Mouse (Mus musculus) midbrain, postnatal 0 days (tissue): ENCODE measurements around the gene Cct7. TPM values are rescaled to one million over a fixed set of nuclear protein-coding genes. Genes with fewer than 3 reads are reported as not detected.
A peak's percentile ranks its signal among the peaks of the same experiment; 100 is the strongest.

Experiments used
- ATAC-seq: fragments of 200-750 bp; cut with Nextera tagmentation; 2 replicates; pipeline ENCODE4 v1.8.0; 2017; ENCODE audit warnings: moderate number of reproducible peaks, mild to moderate bottlenecking, moderate TSS enrichment, moderate library complexity; ENCODE audit not compliant: low FRiP score
- DNase-seq: peaks from one replicate; pipeline ENCODE4 v3.0.0-alpha.2; 2015; ENCODE audit warnings: low spot score
- H3K27ac ChIP-seq: fragments of 300-500 bp; sonication (generic); 2 replicates; pipeline ENCODE4 v1.5.1; 2014; ENCODE audit warnings: low read depth, mild to moderate bottlenecking, low read length, mixed read lengths
- H3K27me3 ChIP-seq: fragments of 300-500 bp; sonication (generic); 2 replicates; pipeline ENCODE4 v1.6.1; 2014; ENCODE audit warnings: low read length, control low read depth, mixed read lengths; ENCODE audit not compliant: insufficient read depth
- H3K36me3 ChIP-seq: fragments of 300-500 bp; sonication (generic); 2 replicates; pipeline ENCODE4 v1.6.1; 2014; ENCODE audit warnings: low read length, control low read depth, mixed read lengths; ENCODE audit not compliant: insufficient read depth
- H3K4me1 ChIP-seq: fragments of 300-500 bp; sonication (generic); 2 replicates; pipeline ENCODE4 v1.6.1; 2014; ENCODE audit warnings: mild to moderate bottlenecking, control low read depth, antibody characterized with exemption, low read length, mixed read lengths; ENCODE audit not compliant: insufficient read depth
- H3K4me2 ChIP-seq: fragments of 300-500 bp; sonication (generic); 2 replicates; pipeline ENCODE4 v1.6.1; 2014; ENCODE audit warnings: low read depth, mild to moderate bottlenecking, low read length, mixed read lengths; ENCODE audit not compliant: poor library complexity, severe bottlenecking
- H3K4me3 ChIP-seq: fragments of 300-500 bp; sonication (generic); 2 replicates; pipeline ENCODE4 v1.5.1; 2014; ENCODE audit warnings: low read depth, mild to moderate bottlenecking, low read length, moderate library complexity
- H3K9ac ChIP-seq: fragments of 300-500 bp; sonication (generic); replicated peaks from 2 replicates; pipeline ENCODE4 v1.6.1; 2014; ENCODE audit warnings: mild to moderate bottlenecking, low read length, moderate library complexity, mixed read lengths; ENCODE audit not compliant: poor library complexity, severe bottlenecking
- H3K9me3 ChIP-seq: fragments of 300-500 bp; sonication (generic); 2 replicates; pipeline ENCODE4 v1.6.1; 2016; ENCODE audit warnings: low read length, control low read depth
- CTCF ChIP-seq: IDR thresholded peaks from 2 replicates; pipeline ENCODE4 v1.5.1; 2016; ENCODE audit warnings: antibody characterized with exemption, mild to moderate bottlenecking
- WGBS: fragments of 180-500 bp; shearing (Covaris S2); extraction: QIAGEN DNeasy Blood & Tissue Kit; methylation state at CpG from one replicate; pipeline ENCODE4 v1.1.7; 2014; 5-methylcytosine and 5-hydroxymethylcytosine counted together
- polyA plus RNA-seq: library from polyadenylated mRNA; unstranded; fragments of >200 nt; fragmentation: Nextera tagmentation; extraction: Ambion mirVana; gene quantifications from 2 replicates; pipeline ENCODE4 v1.2.1, GENCODE M21; 2015
- total RNA-seq: library from RNA; depleted of rRNA; stranded (reverse); fragments of >200 nt; gene quantifications from 2 replicates; pipeline ENCODE4 v1.2.3, GENCODE M21; 2014

Gene Cct7
- total and polyA plus RNA-seq, 2 experiments from 2014 or later: 176 to 502 TPM

- Histone ChIP-seq H3K27ac (no peak overlapping the region), H3K27me3 (no peaks in the 10 kb centered on the region), H3K36me3 (no peaks in the 10 kb centered on the region), H3K4me2 (no peak overlapping the region), H3K4me1 (no peaks in the 10 kb centered on the region), H3K4me3 (no peak overlapping the region), H3K9ac (no peak overlapping the region), H3K9me3 (no peaks in the 10 kb centered on the region)
- ATAC-seq: no peak
- WGBS: 98% methylated on average over 3 of the region's 3 CpGs
- no peak for DNase-seq
- TF ChIP-seq CTCF: no peak
Observed at GRCm38 (mm10) chr6:85491606-85492005, 40.3 kb downstream of the Cct7 start.

GRCm38 (mm10) chr6:85496976-85497375 lies 45.7 kb downstream of the Cct7 start:
- no peak for TF ChIP-seq CTCF
- H3K36me3 ChIP-seq: no peaks in the 10 kb centered on the region
- H3K4me1 ChIP-seq: peaks cover 3% of the 10 kb centered on the region; the same call in 1 of the 2 replicates
- no peak overlapping the region for H3K4me3 ChIP-seq
- H3K4me2 ChIP-seq: no peak overlapping the region
- ATAC-seq (no peak), DNase-seq (no peak)
- H3K9ac ChIP-seq: no peak overlapping the region
- no peaks in the 10 kb centered on the region for H3K27me3 ChIP-seq
- H3K27ac ChIP-seq: no peak overlapping the region
- H3K9me3 ChIP-seq: no peaks in the 10 kb centered on the region

GRCm38 (mm10) chr6:85498147-85498546 lies 46.8 kb downstream of the Cct7 start:
- no peak for TF ChIP-seq CTCF
- Histone ChIP-seq H3K9ac (no peak overlapping the region), H3K36me3 (no peaks in the 10 kb centered on the region), H3K27ac (no peak overlapping the region), H3K4me1 (peaks cover 5% of the 10 kb centered on the region; the same call in 1 of the 2 replicates), H3K4me3 (no peak overlapping the region), H3K27me3 (no peaks in the 10 kb centered on the region), H3K9me3 (no peaks in the 10 kb centered on the region), H3K4me2 (no peak overlapping the region)
- ATAC-seq (no peak), DNase-seq (no peak)
- WGBS: 77% methylated on average over 9 of the region's 9 CpGs

- no peak for TF ChIP-seq CTCF
- no peak for DNase-seq
- no peak overlapping the region for H3K9ac ChIP-seq
- ATAC-seq: no peak
- H3K4me1 ChIP-seq: peaks cover 11% of the 10 kb centered on the region; the same call in 1 of the 2 replicates
- no peak overlapping the region for H3K4me2 ChIP-seq
- H3K4me3 ChIP-seq: no peak overlapping the region
- no peaks in the 10 kb centered on the region for H3K9me3 ChIP-seq
- no peaks in the 10 kb centered on the region for H3K36me3 ChIP-seq
- H3K27me3 ChIP-seq: no peaks in the 10 kb centered on the region
- H3K27ac ChIP-seq: no peak overlapping the region
- WGBS: 89% methylated on average over 1 of the region's 1 CpGs
Observed at GRCm38 (mm10) chr6:85500416-85500815, 49.1 kb downstream of the Cct7 start.

GRCm38 (mm10) chr6:85501571-85502102 lies 50.3 kb downstream of the Cct7 start:
- peak; percentile 18; the same call in 1 of the 2 replicates for ATAC-seq
- Histone ChIP-seq H3K27ac (peak overlapping the region; percentile 94), H3K27me3 (no peaks in the 10 kb centered on the region), H3K9me3 (no peaks in the 10 kb centered on the region), H3K9ac (peak overlapping the region; percentile 94), H3K4me1 (peaks cover 11% of the 10 kb centered on the region; the same call in 1 of the 2 replicates), H3K4me3 (peak overlapping the region; percentile 75), H3K4me2 (peak overlapping the region; percentile 76), H3K36me3 (no peaks in the 10 kb centered on the region)
- peak; percentile 50 for TF ChIP-seq CTCF
- DNase-seq: no peak
- 3% methylated on average over 6 of the region's 6 CpGs for WGBS

GRCm38 (mm10) chr6:85502103-85502910 lies 51.0 kb downstream of the Cct7 start:
- no peaks in the 10 kb centered on the region for H3K27me3 ChIP-seq
- H3K4me1 ChIP-seq: peaks cover 11% of the 10 kb centered on the region; the same call in 1 of the 2 replicates
- no peaks in the 10 kb centered on the region for H3K9me3 ChIP-seq
- 2% methylated on average over 28 of the region's 37 CpGs for WGBS
- H3K27ac ChIP-seq: peak overlapping the region; percentile 94
- ATAC-seq (peak; percentile 80), DNase-seq (peak; percentile 36)
- no peak for TF ChIP-seq CTCF
- H3K9ac ChIP-seq: peak overlapping the region; percentile 94
- no peaks in the 10 kb centered on the region for H3K36me3 ChIP-seq
- peak overlapping the region; percentile 76 for H3K4me2 ChIP-seq
- peak overlapping the region; percentile 75 for H3K4me3 ChIP-seq
